Mouse (Mus musculus) bone marrow macrophage, adult 2 months (primary cell): ENCODE measurements around the gene Tor1aip1.

Experiments
- CTCF ChIP-seq: IDR thresholded peaks from 2 replicates; pipeline ENCODE4 v1.5.1; 2012; ENCODE audit warnings: low read depth, mild to moderate bottlenecking, low read length, moderate library complexity
- POLR2A ChIP-seq: IDR thresholded peaks from 2 replicates; pipeline ENCODE4 v1.6.1; 2012; ENCODE audit warnings: mild to moderate bottlenecking, low read depth, low read length, borderline replicate concordance

GRCm38 (mm10) chr1:155995612-155996011 lies 40.7 kb downstream of the Tor1aip1 start:
- TF ChIP-seq CTCF = no peak
- no peak for TF ChIP-seq POLR2A
